Mouse (Mus musculus): ENCODE results near the gene Fpgs. TPM values are rescaled to one million over a fixed set of nuclear protein-coding genes. Genes with fewer than 3 reads are reported as not detected.

Gene Fpgs
- polyA plus RNA-seq, 1 experiment from 2014 or later = 25.1 TPM

- H3K4me3 ChIP-seq = no peak overlapping the region
- H3K9me3 ChIP-seq = no peaks in the 10 kb centered on the region
- H3K27ac ChIP-seq = no peak overlapping the region
- WGBS = 15% methylated on average over 5 of the region's 5 CpGs
- H3K4me2 ChIP-seq = no peak overlapping the region
- no peak for ATAC-seq (replicated peaks)
- H3K4me1 ChIP-seq = peaks cover 14% of the 10 kb centered on the region
- H3K27me3 ChIP-seq (replicated peaks) = no peaks in the 10 kb centered on the region
- H3K9ac ChIP-seq = no peak overlapping the region
- H3K36me3 ChIP-seq (replicated peaks) = peaks cover 20% of the 10 kb centered on the region; the same call in 1 of the 2 replicates
Measured at GRCm38 (mm10) chr2:32689420-32689819, 14.5 kb downstream of the Fpgs start.

- ATAC-seq (replicated peaks) = no peak
- peaks cover 29% of the 10 kb centered on the region; the same call in 1 of the 2 replicates for H3K36me3 ChIP-seq (replicated peaks)
- no peak overlapping the region for H3K9ac ChIP-seq
- H3K27me3 ChIP-seq (replicated peaks) = no peaks in the 10 kb centered on the region
- H3K9me3 ChIP-seq = no peaks in the 10 kb centered on the region
- H3K27ac ChIP-seq = no peak overlapping the region
- WGBS = 89% methylated on average over 8 of the region's 8 CpGs
- H3K4me3 ChIP-seq = no peak overlapping the region
- H3K4me2 ChIP-seq = no peak overlapping the region
- H3K4me1 ChIP-seq = peaks cover 1% of the 10 kb centered on the region
Measured at GRCm38 (mm10) chr2:32687562-32687961, 16.4 kb downstream of the Fpgs start.

GRCm38 (mm10) chr2:32686640-32687039 is 17.3 kb downstream of the Fpgs start:
- Histone ChIP-seq H3K27me3 (replicated peaks) (no peaks in the 10 kb centered on the region), H3K36me3 (replicated peaks) (peaks cover 29% of the 10 kb centered on the region; the same call in 1 of the 2 replicates), H3K4me2 (no peak overlapping the region), H3K27ac (no peak overlapping the region), H3K4me3 (no peak overlapping the region), H3K9ac (no peak overlapping the region), H3K4me1 (no peaks in the 10 kb centered on the region), H3K9me3 (no peaks in the 10 kb centered on the region)
- WGBS = 95% methylated on average over 6 of the region's 6 CpGs
- no peak for ATAC-seq (replicated peaks)

GRCm38 (mm10) chr2:32685807-32686206 is 18.1 kb downstream of the Fpgs start:
- Histone ChIP-seq H3K9ac (no peak overlapping the region), H3K36me3 (replicated peaks) (peaks cover 29% of the 10 kb centered on the region; the same call in 1 of the 2 replicates), H3K4me1 (no peaks in the 10 kb centered on the region), H3K4me2 (no peak overlapping the region), H3K9me3 (no peaks in the 10 kb centered on the region), H3K27ac (no peak overlapping the region), H3K4me3 (no peak overlapping the region), H3K27me3 (replicated peaks) (no peaks in the 10 kb centered on the region)
- 100% methylated on average over 3 of the region's 3 CpGs for WGBS
- ATAC-seq (replicated peaks) = no peak

DNA sequence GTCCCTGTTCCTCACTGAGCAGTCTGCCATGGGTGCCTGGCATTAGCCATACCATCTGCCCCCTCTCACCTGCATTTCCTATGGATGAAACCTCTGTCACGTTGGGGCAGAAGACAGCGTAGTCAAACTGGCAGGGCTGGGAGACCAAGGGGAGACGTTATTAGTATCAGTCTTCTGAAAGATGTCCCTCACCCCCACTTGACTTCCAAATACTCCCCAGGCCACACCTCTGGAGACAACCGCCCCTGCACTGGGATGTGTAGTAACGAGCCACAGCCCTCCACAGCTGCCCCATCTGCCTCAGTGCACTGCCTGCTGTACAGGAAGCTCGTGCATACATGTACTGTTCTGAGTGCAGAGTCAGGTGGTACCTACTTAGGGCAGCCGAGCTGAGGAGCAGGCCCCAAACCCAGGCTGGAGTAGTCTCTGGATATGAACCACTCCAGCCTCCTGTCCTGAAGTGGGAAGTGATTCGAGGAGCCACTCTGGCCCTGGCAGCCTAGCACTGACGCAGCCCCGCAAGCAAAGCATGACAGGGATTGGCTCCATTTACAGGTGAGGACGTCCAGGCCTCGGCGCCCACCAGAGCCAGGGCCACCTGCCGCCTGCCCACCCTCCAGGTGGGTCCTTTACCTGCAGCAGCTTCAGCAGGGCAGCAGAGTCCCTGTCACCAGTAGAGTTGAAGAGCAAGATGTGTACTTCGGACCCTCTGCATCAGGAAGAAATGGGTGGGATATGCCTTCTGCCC is 19.1 kb downstream of the Fpgs start:
- ATAC-seq (replicated peaks) = no peak
- H3K27ac ChIP-seq = no peak overlapping the region
- no peaks in the 10 kb centered on the region for H3K4me1 ChIP-seq
- H3K36me3 ChIP-seq (replicated peaks) = peaks cover 29% of the 10 kb centered on the region; the same call in 1 of the 2 replicates
- H3K4me2 ChIP-seq = no peak overlapping the region
- 93% methylated on average over 15 of the region's 15 CpGs for WGBS
- H3K9me3 ChIP-seq = no peaks in the 10 kb centered on the region
- no peak overlapping the region for H3K4me3 ChIP-seq
- no peaks in the 10 kb centered on the region for H3K27me3 ChIP-seq (replicated peaks)
- no peak overlapping the region for H3K9ac ChIP-seq

DNA sequence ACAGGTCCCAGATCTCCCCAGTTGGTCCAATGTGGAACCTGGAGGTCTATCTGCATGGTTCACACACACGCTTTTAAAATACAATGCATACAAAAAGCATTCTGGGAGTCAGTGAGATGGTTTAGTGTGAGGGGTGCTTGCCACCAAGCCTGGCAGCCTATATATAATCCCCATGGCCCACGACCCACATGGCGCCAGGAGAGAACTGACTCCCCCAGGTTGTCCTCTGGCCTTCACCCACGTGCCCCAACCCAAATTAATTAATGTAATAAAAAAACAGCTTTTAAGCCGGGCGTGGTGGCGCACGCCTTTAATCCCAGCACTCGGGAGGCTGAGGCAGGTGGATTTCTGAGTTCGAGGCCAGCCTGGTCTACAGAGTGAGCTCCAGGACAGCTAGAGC is 20.2 kb downstream of the Fpgs start:
- no peaks in the 10 kb centered on the region for H3K27me3 ChIP-seq (replicated peaks)
- H3K4me2 ChIP-seq = no peak overlapping the region
- 90% methylated on average over 10 of the region's 10 CpGs for WGBS
- no peak for ATAC-seq (replicated peaks)
- H3K27ac ChIP-seq = no peak overlapping the region
- H3K4me3 ChIP-seq = no peak overlapping the region
- H3K9ac ChIP-seq = no peak overlapping the region
- H3K36me3 ChIP-seq (replicated peaks) = peaks cover 29% of the 10 kb centered on the region; the same call in 1 of the 2 replicates
- no peaks in the 10 kb centered on the region for H3K4me1 ChIP-seq
- H3K9me3 ChIP-seq = no peaks in the 10 kb centered on the region

DNA sequence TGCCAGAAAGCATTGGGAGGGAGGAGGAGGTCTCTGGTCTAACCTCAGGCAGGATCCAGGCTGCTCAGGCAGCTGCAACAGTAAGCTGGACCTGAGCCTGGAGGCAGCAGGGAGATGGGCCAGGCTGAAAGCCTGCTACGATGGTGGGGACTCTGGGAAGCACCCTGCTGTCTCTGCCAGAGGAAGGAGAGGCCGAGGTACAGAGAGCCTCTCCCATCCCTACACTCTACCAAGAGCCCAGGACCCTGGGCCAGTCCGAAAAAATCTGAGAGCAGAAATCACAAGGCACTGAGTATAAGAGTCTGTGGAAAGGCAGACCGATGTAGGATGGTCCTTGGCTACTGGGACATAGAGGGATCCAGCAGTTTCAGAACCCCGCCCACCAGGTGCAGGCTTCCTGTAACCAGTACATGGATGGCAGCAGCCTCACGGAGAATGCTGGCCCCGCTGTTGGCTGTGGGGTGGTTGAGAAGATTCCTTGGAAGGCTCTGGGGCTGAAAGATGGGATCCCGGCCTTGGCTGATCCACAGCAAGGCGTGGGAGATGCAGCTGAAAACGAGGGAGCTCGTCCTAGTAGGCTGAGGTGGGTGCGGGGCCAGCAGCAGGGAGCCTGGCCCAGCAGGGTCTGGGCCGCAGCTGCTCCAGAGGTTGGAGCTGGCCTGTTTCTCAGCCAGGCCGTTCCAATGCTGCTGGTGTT is 21.1 kb downstream of the Fpgs start:
- H3K9me3 ChIP-seq = no peaks in the 10 kb centered on the region
- no peak overlapping the region for H3K9ac ChIP-seq
- peaks cover 29% of the 10 kb centered on the region; the same call in 1 of the 2 replicates for H3K36me3 ChIP-seq (replicated peaks)
- H3K4me3 ChIP-seq = no peak overlapping the region
- H3K27ac ChIP-seq = no peak overlapping the region
- H3K27me3 ChIP-seq (replicated peaks) = no peaks in the 10 kb centered on the region
- 79% methylated on average over 14 of the region's 14 CpGs for WGBS
- no peak for ATAC-seq (replicated peaks)
- H3K4me1 ChIP-seq = no peaks in the 10 kb centered on the region
- no peak overlapping the region for H3K4me2 ChIP-seq

GRCm38 (mm10) chr2:32681754-32682153 is 22.2 kb downstream of the Fpgs start:
- peaks cover 22% of the 10 kb centered on the region; the same call in 1 of the 2 replicates for H3K36me3 ChIP-seq (replicated peaks)
- no peaks in the 10 kb centered on the region for H3K9me3 ChIP-seq
- ATAC-seq (replicated peaks) = no peak
- H3K9ac ChIP-seq = no peak overlapping the region
- WGBS = 63% methylated on average over 6 of the region's 6 CpGs
- H3K4me3 ChIP-seq = no peak overlapping the region
- no peak overlapping the region for H3K27ac ChIP-seq
- H3K27me3 ChIP-seq (replicated peaks) = no peaks in the 10 kb centered on the region
- H3K4me1 ChIP-seq = no peaks in the 10 kb centered on the region
- no peak overlapping the region for H3K4me2 ChIP-seq

- Histone ChIP-seq H3K27me3 (replicated peaks) (no peaks in the 10 kb centered on the region), H3K36me3 (replicated peaks) (peaks cover 16% of the 10 kb centered on the region; the same call in 1 of the 2 replicates), H3K9me3 (no peaks in the 10 kb centered on the region), H3K9ac (no peak overlapping the region), H3K27ac (no peak overlapping the region), H3K4me2 (no peak overlapping the region), H3K4me1 (no peaks in the 10 kb centered on the region), H3K4me3 (no peak overlapping the region)
- no peak for ATAC-seq (replicated peaks)
- 83% methylated on average over 19 of the region's 19 CpGs for WGBS
Measured at GRCm38 (mm10) chr2:32680961-32681650, 22.8 kb downstream of the Fpgs start.

DNA sequence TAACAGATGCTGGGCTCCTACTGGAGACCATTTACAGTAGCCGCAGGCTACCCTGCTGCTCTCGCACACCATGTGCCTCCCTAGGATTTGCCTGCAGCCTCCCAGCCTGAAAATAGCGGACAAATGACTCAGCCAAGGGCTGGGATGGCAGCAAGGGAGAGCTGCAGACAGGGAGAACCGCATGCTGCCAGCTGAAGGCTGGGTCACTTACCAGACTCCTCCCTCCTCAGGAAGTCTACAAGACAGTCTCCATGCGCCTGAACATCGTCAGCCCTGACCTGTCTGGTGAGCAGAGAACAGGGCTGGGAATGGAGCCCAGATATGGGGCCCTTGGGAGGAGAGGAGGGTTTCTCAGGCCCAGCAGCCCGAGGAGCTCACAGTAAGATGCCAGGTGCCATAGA is 23.9 kb downstream of the Fpgs start:
- H3K9ac ChIP-seq = no peak overlapping the region
- no peak overlapping the region for H3K27ac ChIP-seq
- no peak overlapping the region for H3K4me3 ChIP-seq
- H3K9me3 ChIP-seq = no peaks in the 10 kb centered on the region
- 59% methylated on average over 7 of the region's 7 CpGs for WGBS
- no peaks in the 10 kb centered on the region for H3K27me3 ChIP-seq (replicated peaks)
- no peak overlapping the region for H3K4me2 ChIP-seq
- peaks cover 9% of the 10 kb centered on the region; the same call in 1 of the 2 replicates for H3K36me3 ChIP-seq (replicated peaks)
- no peaks in the 10 kb centered on the region for H3K4me1 ChIP-seq
- no peak for ATAC-seq (replicated peaks)

DNA sequence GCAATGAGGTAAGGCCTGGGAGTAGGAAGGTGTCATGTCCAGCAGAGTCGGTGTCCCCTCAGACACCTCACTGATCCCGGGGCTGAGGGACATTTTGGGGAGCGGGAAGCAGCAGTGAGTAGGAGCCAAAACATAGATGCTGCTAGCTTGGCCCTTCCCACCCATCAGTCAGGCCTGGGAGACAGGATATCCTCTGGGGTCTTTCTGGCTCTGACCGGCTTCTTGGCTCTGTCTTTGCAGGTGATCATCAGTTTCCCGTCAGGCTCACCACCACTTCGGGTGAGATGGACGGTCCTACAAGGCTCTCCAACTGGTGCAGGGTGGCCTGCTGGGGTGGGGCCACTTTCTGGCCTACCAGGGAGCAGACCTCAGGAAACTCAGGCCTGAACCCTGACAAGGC is 26.3 kb downstream of the Fpgs start:
- ATAC-seq (replicated peaks) = no peak
- Histone ChIP-seq H3K36me3 (replicated peaks) (no peaks in the 10 kb centered on the region), H3K4me2 (no peak overlapping the region), H3K4me3 (no peak overlapping the region), H3K27me3 (replicated peaks) (no peaks in the 10 kb centered on the region), H3K9me3 (no peaks in the 10 kb centered on the region), H3K27ac (no peak overlapping the region), H3K9ac (no peak overlapping the region), H3K4me1 (no peaks in the 10 kb centered on the region)
- 94% methylated on average over 7 of the region's 7 CpGs for WGBS

- Histone ChIP-seq H3K36me3 (replicated peaks) (no peaks in the 10 kb centered on the region), H3K4me1 (no peaks in the 10 kb centered on the region), H3K4me3 (no peak overlapping the region), H3K9me3 (no peaks in the 10 kb centered on the region), H3K4me2 (no peak overlapping the region), H3K27ac (no peak overlapping the region), H3K9ac (no peak overlapping the region), H3K27me3 (replicated peaks) (no peaks in the 10 kb centered on the region)
- no peak for ATAC-seq (replicated peaks)
- 90% methylated on average over 3 of the region's 3 CpGs for WGBS
Measured at GRCm38 (mm10) chr2:32676821-32677220, 27.1 kb downstream of the Fpgs start.

Data from midbrain, embryonic 15.5 days (tissue).